Mouse (Mus musculus): Measurements from ENCODE around the gene Tmco4. TPM values are rescaled to one million over a fixed set of nuclear protein-coding genes. Genes with fewer than 3 reads are reported as not detected.
A peak's percentile ranks its signal among the peaks of the same experiment; 100 is the strongest.

Tmco4 gene
- total RNA-seq, 4 experiments from 2014 or later: 10.2 to 16.9 (median 12.0) TPM

- no peak for DNase-seq (ENCODE audit: low spot score in 2 of 2)
Observed at GRCm38 (mm10) chr4:139091478-139092355, 119.0 kb downstream of the Tmco4 start.

GRCm38 (mm10) chr4:139092356-139093195 lies 119.9 kb downstream of the Tmco4 start, which contains the start of gene Nbl1:
Nbl1 (minus strand) TSS chr4:139092993.
- peak in 1 of 2 experiments; percentile 50 for DNase-seq (ENCODE audit: low spot score in 2 of 2)

GRCm38 (mm10) chr4:139093196-139093530 lies 120.5 kb downstream of the Tmco4 start:
- no peak for DNase-seq (ENCODE audit: low spot score in 2 of 2)

- DNase-seq (ENCODE audit: low spot score in 2 of 2): no peak
Observed at GRCm38 (mm10) chr4:139095406-139095805, 122.7 kb downstream of the Tmco4 start.

GRCm38 (mm10) chr4:139096201-139096600 lies 123.5 kb downstream of the Tmco4 start:
- no peak for DNase-seq (ENCODE audit: low spot score in 2 of 2)

GRCm38 (mm10) chr4:139100326-139100725 lies 127.6 kb downstream of the Tmco4 start:
- no peak for DNase-seq (ENCODE audit: low spot score in 2 of 2)

GRCm38 (mm10) chr4:139101546-139101945 lies 128.9 kb downstream of the Tmco4 start:
- DNase-seq (ENCODE audit: low spot score in 2 of 2): no peak

GRCm38 (mm10) chr4:139105453-139105852 lies 132.8 kb downstream of the Tmco4 start:
- DNase-seq (ENCODE audit: low spot score in 2 of 2): no peak

Other genes with a start within 250 kb of the Tmco4 start
- not detected for gene Pla2g2c, start 248.1 kb upstream of the Tmco4 start, total RNA-seq (2022)
- under 1 TPM in 2 of 4 experiments, not detected in 2; 0.20 to 0.36 TPM for gene Ubxn10, start 235.7 kb upstream of the Tmco4 start, total RNA-seq (2022)
- gene Pla2g2f, start 215.3 kb upstream of the Tmco4 start, total RNA-seq (2022): under 1 TPM in 1 of 4 experiments, not detected in 3; 0.12 TPM
- under 1 TPM in 3 of 4 experiments, not detected in 1; 0.29 to 0.47 (median 0.36) TPM for gene Pla2g2d, start 197.2 kb upstream of the Tmco4 start, total RNA-seq (2022)
- 1 to 10 TPM in 3 of 4 experiments, under 1 TPM in 1; 0.94 to 7.7 (median 3.9) TPM for gene Pla2g5, start 109.4 kb upstream of the Tmco4 start, total RNA-seq (2022)
- not detected for gene Gm13030, start 98.9 kb upstream of the Tmco4 start, total RNA-seq (2022)
- not detected for gene Pla2g2e, start 94.9 kb upstream of the Tmco4 start, total RNA-seq (2022)
- gene Otud3, start 58.9 kb upstream of the Tmco4 start, total RNA-seq (2022): 10 to 100 TPM; 16.6 to 22.7 (median 19.5) TPM
- gene Rnf186, start 5.8 kb upstream of the Tmco4 start, total RNA-seq (2022): not detected
- gene Htr6, start 102.7 kb downstream of the Tmco4 start, total RNA-seq (2022): not detected
- 10 to 100 TPM; 11.6 to 26.3 (median 16.5) TPM for gene Nbl1, start 120.1 kb downstream of the Tmco4 start, total RNA-seq (2022)
- 100 to 1,000 TPM; 289 to 395 (median 341) TPM for gene Minos1, start 158.2 kb downstream of the Tmco4 start, total RNA-seq (2022)
- 100 to 1,000 TPM; 439 to 500 (median 472) TPM for gene Capzb, start 220.0 kb downstream of the Tmco4 start, total RNA-seq (2022)

Measured in gastrocnemius, adult 8-10 months (tissue).